Mouse (Mus musculus): ENCODE results near the gene Adad2. TPM values are rescaled to one million over a fixed set of nuclear protein-coding genes. Genes with fewer than 3 reads are reported as not detected.

The Adad2 gene
- polyA plus RNA-seq, 1 experiment from 2014 or later: not detected

DNA sequence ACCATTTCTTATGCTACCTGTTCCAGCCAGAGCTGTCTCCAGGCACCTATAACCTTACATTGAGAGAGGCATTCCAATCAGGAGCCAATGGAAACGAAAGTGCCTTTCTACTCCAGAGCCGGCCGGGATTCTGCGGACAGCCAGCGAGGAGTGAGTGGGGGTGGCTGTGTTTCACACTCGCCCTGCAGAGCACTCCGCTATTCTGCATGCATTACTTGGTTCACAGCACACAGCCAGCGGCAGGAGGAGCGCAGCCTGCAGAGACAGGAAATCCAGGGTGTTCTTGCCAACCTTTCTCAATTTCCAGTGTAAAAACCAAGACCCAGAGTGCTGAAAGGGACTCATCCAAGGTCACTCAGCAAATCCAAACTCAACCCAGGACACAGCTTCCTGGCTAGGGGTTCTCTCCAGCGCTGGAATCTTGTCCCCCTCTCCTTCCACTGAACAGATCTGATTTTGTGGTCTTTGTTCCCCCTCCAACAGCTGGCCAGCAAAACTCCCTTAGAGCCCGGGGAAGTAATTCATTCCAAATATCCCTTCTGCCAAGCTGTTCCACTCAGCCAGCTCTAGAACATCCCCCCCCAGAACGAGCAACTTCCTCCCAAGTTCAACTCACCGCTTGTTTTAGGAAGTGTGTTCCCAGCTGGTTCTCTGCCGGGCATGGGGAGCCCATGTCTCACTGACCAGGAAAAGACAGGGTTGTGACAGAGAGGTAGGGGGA is 22.2 kb downstream of the Adad2 start:
- no peak for DNase-seq

DNA sequence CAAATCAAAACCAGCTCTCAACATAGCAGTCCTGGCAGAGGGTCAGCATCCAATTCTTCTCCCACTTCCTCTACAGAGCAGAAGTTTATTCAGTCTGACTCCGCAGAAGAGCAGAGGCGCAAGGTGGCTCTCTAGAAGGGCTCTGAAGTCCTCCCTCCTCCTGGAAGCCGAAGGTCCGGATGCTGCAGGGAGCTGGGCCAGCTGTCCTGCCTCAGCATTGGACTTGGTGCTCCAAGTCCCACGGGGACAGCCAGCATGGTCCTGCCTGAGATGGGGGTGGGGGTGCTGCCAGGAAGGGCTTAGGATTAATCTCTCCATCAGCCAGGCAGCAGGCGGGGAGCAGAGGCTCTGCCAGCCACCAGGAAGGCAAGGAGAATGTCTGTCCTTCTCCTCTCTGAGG is 22.8 kb downstream of the Adad2 start, which contains the start of gene Kcng4:
TSS of gene Kcng4 (minus strand) at position 303 of the 400 bp plus-strand sequence.
- WGBS (ENCODE audit: insufficient replicate concordance): 27% methylated on average over 6 of the region's 6 CpGs
- peaks cover 21% of the 10 kb centered on the region; the same call in 1 of the 2 replicates for H3K27me3 ChIP-seq (ENCODE audit: insufficient read depth, low read length)

More for the DNA sequence above, 22.2 kb downstream of the Adad2 start:
- Histone ChIP-seq H3K36me3 (replicated peaks; ENCODE audit: insufficient read depth, low read length) (no peaks in the 10 kb centered on the region), H3K27ac (ENCODE audit: low read depth) (no peak overlapping the region), H3K9me3 (ENCODE audit: low read length) (no peaks in the 10 kb centered on the region), H3K4me3 (ENCODE audit: low read depth, low read length) (no peak overlapping the region), H3K9ac (replicated peaks) (no peak overlapping the region), H3K4me1 (ENCODE audit: insufficient read depth) (no peaks in the 10 kb centered on the region), H3K4me2 (ENCODE audit: low read depth, low read length) (no peak overlapping the region), H3K27me3 (ENCODE audit: insufficient read depth, low read length) (peaks cover 21% of the 10 kb centered on the region; the same call in 1 of the 2 replicates)
- no peak for ATAC-seq
- WGBS (ENCODE audit: insufficient replicate concordance): 23% methylated on average over 14 of the region's 14 CpGs
- TF ChIP-seq EP300 (IDR thresholded peaks at IDR 0.05; ENCODE audit: low read depth): no peak
- no peak for TF ChIP-seq CTCF (IDR thresholded peaks at IDR 0.05; ENCODE audit: low read depth)

DNA sequence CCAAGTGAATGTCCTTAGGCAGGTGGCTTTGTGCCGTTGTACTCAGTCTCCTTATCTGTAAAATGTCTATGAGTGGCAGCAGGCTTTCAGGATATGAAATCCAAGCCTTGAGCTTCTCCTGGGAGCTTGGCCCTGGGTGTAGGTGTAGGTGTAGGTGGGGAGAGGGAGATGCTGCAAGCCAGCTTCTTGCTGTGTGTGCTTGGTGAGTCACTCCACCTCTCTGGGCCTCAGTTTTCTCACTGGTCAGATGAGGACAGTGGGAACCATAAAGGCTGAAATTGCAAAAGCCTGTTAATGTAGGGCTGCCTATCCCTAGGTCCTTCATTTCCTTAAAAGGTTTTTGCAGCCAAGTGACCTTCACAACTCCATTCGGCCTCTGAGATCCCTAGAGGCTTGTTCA is 23.4 kb downstream of the Adad2 start:
- TF ChIP-seq EP300 (IDR thresholded peaks at IDR 0.05; ENCODE audit: low read depth) (no peak), CTCF (IDR thresholded peaks at IDR 0.05; ENCODE audit: low read depth) (no peak)
- WGBS (ENCODE audit: insufficient replicate concordance): 52% methylated on average over 2 of the region's 2 CpGs
- no peak overlapping the region for H3K4me2 ChIP-seq (ENCODE audit: low read depth, low read length)
- H3K4me3 ChIP-seq (ENCODE audit: low read depth, low read length): no peak overlapping the region
- H3K36me3 ChIP-seq (replicated peaks; ENCODE audit: insufficient read depth, low read length): no peaks in the 10 kb centered on the region
- ATAC-seq (no peak), DNase-seq (no peak)
- no peak overlapping the region for H3K27ac ChIP-seq (ENCODE audit: low read depth)
- no peaks in the 10 kb centered on the region for H3K9me3 ChIP-seq (ENCODE audit: low read length)
- H3K27me3 ChIP-seq (ENCODE audit: insufficient read depth, low read length): peaks cover 21% of the 10 kb centered on the region; the same call in 1 of the 2 replicates
- no peaks in the 10 kb centered on the region for H3K4me1 ChIP-seq (ENCODE audit: insufficient read depth)
- no peak overlapping the region for H3K9ac ChIP-seq (replicated peaks)

More for the DNA sequence above, 22.8 kb downstream of the Adad2 start, which contains the start of gene Kcng4:
- Histone ChIP-seq H3K4me1 (ENCODE audit: insufficient read depth) (no peaks in the 10 kb centered on the region), H3K27ac (ENCODE audit: low read depth) (no peak within 1 kb of the TSS), H3K4me2 (ENCODE audit: low read depth, low read length) (no peak within 1 kb of the TSS), H3K36me3 (replicated peaks; ENCODE audit: insufficient read depth, low read length) (no peaks in the 10 kb centered on the region), H3K9me3 (ENCODE audit: low read length) (no peaks in the 10 kb centered on the region), H3K4me3 (ENCODE audit: low read depth, low read length) (no peak within 1 kb of the TSS), H3K9ac (replicated peaks) (no peak within 1 kb of the TSS)
- TF ChIP-seq EP300 (IDR thresholded peaks at IDR 0.05; ENCODE audit: low read depth) (no peak), CTCF (IDR thresholded peaks at IDR 0.05; ENCODE audit: low read depth) (no peak)
- no peak for DNase-seq
- ATAC-seq: no peak

DNA sequence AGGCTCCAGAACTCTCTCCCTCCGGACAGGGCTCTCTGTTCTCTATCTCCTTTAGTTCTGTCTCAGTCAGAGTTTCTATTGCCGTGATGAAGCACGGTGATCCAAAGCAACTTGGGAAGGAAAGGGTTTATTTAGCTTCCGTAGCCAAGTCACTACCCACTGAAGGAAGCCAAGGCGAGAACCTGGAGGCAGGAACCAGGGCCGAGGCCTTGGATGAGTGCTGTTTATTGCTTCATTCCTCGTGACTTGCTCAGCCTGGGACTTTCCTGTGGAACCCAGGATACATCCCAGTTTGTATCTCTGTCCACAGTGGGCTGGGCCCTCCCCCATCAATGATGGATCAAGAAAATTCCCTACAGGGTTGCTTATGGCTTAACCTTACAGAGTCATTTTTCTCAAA is 24.2 kb downstream of the Adad2 start:
- DNase-seq: no peak
- H3K27me3 ChIP-seq (ENCODE audit: insufficient read depth, low read length): peaks cover 21% of the 10 kb centered on the region; the same call in 1 of the 2 replicates

DNA sequence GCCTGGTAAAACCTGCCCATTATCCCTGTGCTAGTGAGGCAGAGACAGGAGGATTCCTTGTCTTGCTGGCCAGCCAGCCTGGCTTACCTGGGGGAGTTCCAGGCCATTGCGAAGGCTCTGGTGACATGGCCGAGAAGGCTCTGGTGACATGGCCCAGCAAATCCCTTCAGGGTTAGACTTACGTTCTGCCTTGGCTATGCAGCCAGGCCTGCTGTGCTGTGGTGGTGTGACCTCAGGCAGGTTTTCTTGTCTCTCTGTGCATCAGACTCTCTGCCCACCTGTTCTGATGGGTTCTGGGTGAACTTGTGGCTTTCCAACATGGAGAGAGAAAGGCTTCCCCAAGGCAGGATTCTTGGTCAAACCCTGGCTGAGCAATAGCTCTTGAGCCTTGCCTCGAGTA is 24.8 kb downstream of the Adad2 start:
- no peaks in the 10 kb centered on the region for H3K9me3 ChIP-seq (ENCODE audit: low read length)
- TF ChIP-seq EP300 (IDR thresholded peaks at IDR 0.05; ENCODE audit: low read depth) (no peak), CTCF (IDR thresholded peaks at IDR 0.05; ENCODE audit: low read depth) (no peak)
- DNase-seq: no peak
- H3K27me3 ChIP-seq (ENCODE audit: insufficient read depth, low read length): peaks cover 17% of the 10 kb centered on the region; the same call in 1 of the 2 replicates
- H3K4me2 ChIP-seq (ENCODE audit: low read depth, low read length): no peak overlapping the region
- H3K4me1 ChIP-seq (ENCODE audit: insufficient read depth): no peaks in the 10 kb centered on the region
- H3K27ac ChIP-seq (ENCODE audit: low read depth): no peak overlapping the region
- WGBS (ENCODE audit: insufficient replicate concordance): 76% methylated on average over 4 of the region's 4 CpGs
- no peak overlapping the region for H3K9ac ChIP-seq (replicated peaks)
- H3K36me3 ChIP-seq (replicated peaks; ENCODE audit: insufficient read depth, low read length): no peaks in the 10 kb centered on the region
- H3K4me3 ChIP-seq (ENCODE audit: low read depth, low read length): no peak overlapping the region
- no peak for ATAC-seq

More for the DNA sequence above, 24.2 kb downstream of the Adad2 start:
- Histone ChIP-seq H3K4me1 (ENCODE audit: insufficient read depth) (no peaks in the 10 kb centered on the region), H3K9ac (replicated peaks) (no peak overlapping the region), H3K4me2 (ENCODE audit: low read depth, low read length) (no peak overlapping the region), H3K9me3 (ENCODE audit: low read length) (no peaks in the 10 kb centered on the region), H3K27ac (ENCODE audit: low read depth) (no peak overlapping the region), H3K36me3 (replicated peaks; ENCODE audit: insufficient read depth, low read length) (no peaks in the 10 kb centered on the region), H3K4me3 (ENCODE audit: low read depth, low read length) (no peak overlapping the region)
- no peak for TF ChIP-seq EP300 (IDR thresholded peaks at IDR 0.05; ENCODE audit: low read depth)
- no peak for TF ChIP-seq CTCF (IDR thresholded peaks at IDR 0.05; ENCODE audit: low read depth)
- WGBS (ENCODE audit: insufficient replicate concordance): 53% methylated on average over 7 of the region's 7 CpGs
- no peak for ATAC-seq

DNA sequence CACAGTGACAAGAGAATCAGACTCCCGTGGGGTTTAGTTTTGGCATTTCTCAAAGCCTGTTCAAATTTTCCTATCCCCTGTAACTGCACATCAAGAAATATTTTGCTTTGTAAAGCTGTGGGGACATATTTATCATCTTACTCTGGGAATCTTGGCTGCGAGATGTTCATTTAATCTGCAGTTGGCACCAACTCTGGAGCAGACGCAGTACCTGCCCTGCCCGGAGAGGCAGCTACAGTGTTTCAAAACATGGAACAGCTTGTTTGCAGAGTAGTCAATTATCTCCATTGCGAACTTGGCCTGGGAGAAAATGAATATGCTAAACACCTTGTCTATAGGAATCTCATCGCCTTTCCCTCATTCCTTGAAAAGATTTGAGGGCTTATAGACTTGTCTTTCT is 25.7 kb downstream of the Adad2 start:
- Histone ChIP-seq H3K4me1 (ENCODE audit: insufficient read depth) (no peaks in the 10 kb centered on the region), H3K9me3 (ENCODE audit: low read length) (no peaks in the 10 kb centered on the region), H3K27ac (ENCODE audit: low read depth) (no peak overlapping the region), H3K36me3 (replicated peaks; ENCODE audit: insufficient read depth, low read length) (no peaks in the 10 kb centered on the region), H3K9ac (replicated peaks) (no peak overlapping the region), H3K4me3 (ENCODE audit: low read depth, low read length) (no peak overlapping the region), H3K27me3 (ENCODE audit: insufficient read depth, low read length) (peaks cover 10% of the 10 kb centered on the region; the same call in 1 of the 2 replicates), H3K4me2 (ENCODE audit: low read depth, low read length) (no peak overlapping the region)
- no peak for DNase-seq
- TF ChIP-seq EP300 (IDR thresholded peaks at IDR 0.05; ENCODE audit: low read depth) (no peak), CTCF (IDR thresholded peaks at IDR 0.05; ENCODE audit: low read depth) (no peak)
- ATAC-seq: no peak
- 75% methylated on average over 6 of the region's 6 CpGs for WGBS (ENCODE audit: insufficient replicate concordance)
